Mouse (Mus musculus) left cerebral cortex, adult 18-20 months (tissue): ENCODE results near the gene Cd53. TPM values are rescaled to one million over a fixed set of nuclear protein-coding genes. Genes with fewer than 3 reads are reported as not detected.

ENCODE experiments used
- DNase-seq, 2 experiments: peaks; one replicate each; pipeline ENCODE4 v3.0.0; 2021 to 2022; ENCODE audit warnings: low spot score in 2 of 2, mixed read lengths in 1 of 2
- long read RNA-seq, 2 experiments: library from polyadenylated mRNA; stranded (forward); transcript quantifications; one replicate each; pipeline ENCODE4 v2.0.0; 2021
- total RNA-seq, 2 experiments: library from RNA; stranded (reverse); gene quantifications; 2 replicates each; pipeline ENCODE4 v1.2.3; 2021

Gene Cd53
- 1 to 10 TPM; 7.7 to 9.4 TPM for total RNA-seq
- long read RNA-seq, experiment 1, transcript Cd53-201 (8 exons, 1,742 nt): major isoform, 9 of 10 reads
- long read RNA-seq, experiment 1, partial matches to known transcripts: 1 of 10 reads
- long read RNA-seq, experiment 1, other reads (novel, unspliced or antisense): 0 of 10 reads
- long read RNA-seq, experiment 2, partial matches to known transcripts: 0 of 4 reads
- long read RNA-seq, experiment 2, other reads (novel, unspliced or antisense): 1 of 4 reads

GRCm38 (mm10) chr3:106789930-106790329 lies at the start of gene Cd53:
Gene Cd53, minus strand, starts transcription at chr3:106790149.
- no peak for DNase-seq

GRCm38 (mm10) chr3:106832107-106832506 lies 42.2 kb upstream of the Cd53 start:
- DNase-seq: no peak

GRCm38 (mm10) chr3:106826187-106826586 lies 36.2 kb upstream of the Cd53 start, which contains the start of gene Olfr266:
Gene Olfr266, minus strand, starts transcription at chr3:106826287.
- DNase-seq: no peak

- no peak for DNase-seq
These were observed 27.7 kb upstream of the Cd53 start for GRCm38 (mm10) chr3:106817676-106818075.

GRCm38 (mm10) chr3:106808972-106809695 lies 19.2 kb upstream of the Cd53 start:
- no peak for DNase-seq

GRCm38 (mm10) chr3:106798079-106798478 lies 8.1 kb upstream of the Cd53 start:
- no peak for DNase-seq

GRCm38 (mm10) chr3:106788440-106788887 lies 1.5 kb downstream of the Cd53 start:
- DNase-seq: no peak

GRCm38 (mm10) chr3:106787972-106788371 lies 2.0 kb downstream of the Cd53 start:
- no peak for DNase-seq

GRCm38 (mm10) chr3:106785130-106785529 lies 4.8 kb downstream of the Cd53 start:
- no peak for DNase-seq

GRCm38 (mm10) chr3:106771834-106772233 lies 18.1 kb downstream of the Cd53 start:
- no peak for DNase-seq

- no peak for DNase-seq
These were observed 34.1 kb downstream of the Cd53 start for GRCm38 (mm10) chr3:106755898-106756297.

GRCm38 (mm10) chr3:106722028-106722945 lies 67.7 kb downstream of the Cd53 start:
- DNase-seq: peak; percentile 88 to 91

- DNase-seq: peak; percentile 90 to 95
These were observed 68.4 kb downstream of the Cd53 start for GRCm38 (mm10) chr3:106721397-106722027.

Other genes starting within 250 kb of the Cd53 start
- 10 to 100 TPM; 30.2 to 34.8 TPM for gene Dram2, start 242.4 kb downstream of the Cd53 start, total RNA-seq
- gene Cept1, start 242.3 kb downstream of the Cd53 start, total RNA-seq: 10 to 100 TPM; 49.7 to 52.1 TPM
- 10 to 100 TPM; 22.6 to 25.7 TPM for gene Lrif1, start 105.2 kb downstream of the Cd53 start, total RNA-seq
- gene Olfr266, start 36.1 kb upstream of the Cd53 start, total RNA-seq: not detected
- 10 to 100 TPM; 32.9 to 38.9 TPM for gene Kcna3, start 246.0 kb upstream of the Cd53 start, total RNA-seq